Mouse (Mus musculus) CH12.LX (cell line): ENCODE data around the gene Ulk4. TPM values are rescaled to one million over a fixed set of nuclear protein-coding genes. Genes with fewer than 3 reads are reported as not detected.

ENCODE experiments used
- DNase-seq: peaks from one replicate; pipeline ENCODE4 v3.0.0-alpha.2; 2013; ENCODE audit errors: extremely low read depth
- H3K27ac ChIP-seq: 2 replicates; pipeline ENCODE4 v1.5.1; 2012; ENCODE audit warnings: low read depth, mild to moderate bottlenecking, control low read depth, moderate library complexity; ENCODE audit not compliant: insufficient read depth
- H3K27me3 ChIP-seq: replicated peaks from 2 replicates; pipeline ENCODE3; 2012; ENCODE audit warnings: inconsistent platforms
- H3K36me3 ChIP-seq, 2 experiments: replicated peaks in 1 of 2; 2 replicates each; pipeline versions ENCODE3 to v1.6.1; 2012; ENCODE audit warnings: inconsistent platforms in 1 of 2, low read length in 1 of 2, mild to moderate bottlenecking in 1 of 2, mixed read lengths in 1 of 2, moderate library complexity in 1 of 2; ENCODE audit not compliant: control insufficient read depth in 1 of 2, insufficient read depth in 1 of 2
- H3K4me1 ChIP-seq, 2 experiments: 2 replicates each; pipeline ENCODE4 v1.6.1; 2012; ENCODE audit warnings: inconsistent platforms in 1 of 2, moderate library complexity in 1 of 2; ENCODE audit not compliant: insufficient read depth in 2 of 2, control insufficient read depth in 1 of 2
- H3K4me2 ChIP-seq: 2 replicates; pipeline ENCODE4 v1.6.1; 2012; ENCODE audit warnings: low read depth, mild to moderate bottlenecking, control low read depth; ENCODE audit not compliant: poor library complexity, insufficient read depth, severe bottlenecking
- H3K4me3 ChIP-seq, 3 experiments: fragments of 150-350 bp in 1 of 3; sonication (generic) in 1 of 3; replicated peaks in 1 of 3; 2 replicates each; pipeline versions ENCODE3 to v1.5.1; 2011 to 2012; ENCODE audit warnings: low read depth in 2 of 3, low read length in 2 of 3, mild to moderate bottlenecking in 2 of 3, moderate library complexity in 2 of 3, control low read depth in 1 of 3, improper control_type of control experiment in 1 of 3, inconsistent platforms in 1 of 3, mixed read lengths in 1 of 3; ENCODE audit not compliant: poor library complexity in 1 of 3
- H3K79me2 ChIP-seq: replicated peaks from 2 replicates; pipeline ENCODE4 v1.6.1; 2012; ENCODE audit warnings: mild to moderate bottlenecking, moderate library complexity; ENCODE audit not compliant: control insufficient read depth, poor library complexity, insufficient read depth, severe bottlenecking; ENCODE audit errors: extremely low read depth
- H3K9ac ChIP-seq: 2 replicates; pipeline ENCODE4 v1.6.1; 2012; ENCODE audit warnings: low read depth, mild to moderate bottlenecking, control low read depth, moderate library complexity; ENCODE audit not compliant: insufficient read depth
- H3K9me3 ChIP-seq: replicated peaks from 2 replicates; pipeline ENCODE3; 2012; ENCODE audit warnings: low read length, inconsistent platforms, mixed read lengths
- BHLHE40 ChIP-seq: IDR thresholded peaks from 2 replicates; pipeline ENCODE4 v1.6.1; 2011; ENCODE audit warnings: mild to moderate bottlenecking, low read depth, low read length, improper control_type of control experiment
- CHD1 ChIP-seq: IDR thresholded peaks from 2 replicates; pipeline ENCODE4 v1.6.1; 2012; ENCODE audit warnings: low read depth, low read length, improper control_type of control experiment, inconsistent platforms
- CHD2 ChIP-seq: IDR thresholded peaks from 2 replicates; pipeline ENCODE4 v1.6.1; 2011; ENCODE audit warnings: low read length, improper control_type of control experiment
- CTCF ChIP-seq, 2 experiments: IDR thresholded peaks in 1 of 2; conservative IDR thresholded peaks in 1 of 2; 2 replicates each; pipeline ENCODE4 v1.5.1; 2011 to 2012; ENCODE audit warnings: low read depth in 2 of 2, low read length in 2 of 2, improper control_type of control experiment in 1 of 2, inconsistent platforms in 1 of 2, mild to moderate bottlenecking in 1 of 2, moderate library complexity in 1 of 2
- EP300 ChIP-seq: IDR thresholded peaks from 2 replicates; pipeline ENCODE4 v1.6.1; 2011; ENCODE audit warnings: low read length, improper control_type of control experiment
- GABPA ChIP-seq: IDR thresholded peaks from 2 replicates; pipeline ENCODE4 v1.6.1; 2012; ENCODE audit warnings: low read depth, low read length, improper control_type of control experiment, inconsistent platforms; ENCODE audit not compliant: insufficient replicate concordance
- HCFC1 ChIP-seq: IDR thresholded peaks from 2 replicates; pipeline ENCODE4 v1.6.1; 2012; ENCODE audit warnings: low read depth, mild to moderate bottlenecking, inconsistent platforms, low read length, improper control_type of control experiment
- KAT2A ChIP-seq: IDR thresholded peaks from 2 replicates; pipeline ENCODE4 v1.6.1; 2012; ENCODE audit warnings: low read length, improper control_type of control experiment, inconsistent platforms; ENCODE audit not compliant: insufficient replicate concordance
- MAFK ChIP-seq: IDR thresholded peaks from 2 replicates; pipeline ENCODE4 v1.6.1; 2011; ENCODE audit warnings: low read length, improper control_type of control experiment; ENCODE audit not compliant: insufficient replicate concordance
- MAX ChIP-seq: IDR thresholded peaks from 2 replicates; pipeline ENCODE4 v1.6.1; 2011; ENCODE audit warnings: low read length, improper control_type of control experiment
- MEF2A ChIP-seq: IDR thresholded peaks from 2 replicates; pipeline ENCODE4 v1.6.1; 2014; ENCODE audit warnings: low read depth, mild to moderate bottlenecking, inconsistent platforms, low read length, improper control_type of control experiment, borderline replicate concordance
- MXI1 ChIP-seq: IDR thresholded peaks from 2 replicates; pipeline ENCODE4 v1.6.1; 2011; ENCODE audit warnings: mild to moderate bottlenecking, low read depth, low read length, improper control_type of control experiment
- NELFE ChIP-seq: IDR thresholded peaks from 2 replicates; pipeline ENCODE4 v1.6.1; 2011; ENCODE audit warnings: low read depth, low read length, improper control_type of control experiment
- PAX5 ChIP-seq: IDR thresholded peaks from 2 replicates; pipeline ENCODE4 v1.6.1; 2012; ENCODE audit warnings: low read length, inconsistent platforms, mixed read lengths
- POLR2A ChIP-seq: IDR thresholded peaks from 2 replicates; pipeline ENCODE4 v1.6.1; 2011; ENCODE audit warnings: low read depth, mild to moderate bottlenecking, improper control_type of control experiment, low read length
- POLR2AphosphoS2 ChIP-seq: IDR thresholded peaks from 2 replicates; pipeline ENCODE4 v1.6.1; 2011; ENCODE audit warnings: low read depth, low read length, improper control_type of control experiment
- RAD21 ChIP-seq: IDR thresholded peaks from 2 replicates; pipeline ENCODE4 v1.6.1; 2011; ENCODE audit warnings: low read depth, mild to moderate bottlenecking, low read length, improper control_type of control experiment, moderate library complexity
- SIN3A ChIP-seq: IDR thresholded peaks from 2 replicates; pipeline ENCODE4 v1.6.1; 2012; ENCODE audit warnings: low read length, improper control_type of control experiment, inconsistent platforms
- TCF12 ChIP-seq: IDR thresholded peaks from 2 replicates; pipeline ENCODE4 v1.6.1; 2014; ENCODE audit warnings: low read depth, mild to moderate bottlenecking, inconsistent platforms, low read length, improper control_type of control experiment
- USF2 ChIP-seq: conservative IDR thresholded peaks from 2 replicates; pipeline ENCODE4 v1.6.1; 2011; ENCODE audit warnings: low read depth, low read length, improper control_type of control experiment
- ZC3H11A ChIP-seq: IDR thresholded peaks from 2 replicates; pipeline ENCODE4 v1.6.1; 2012; ENCODE audit warnings: low read depth, mild to moderate bottlenecking, inconsistent platforms, low read length, improper control_type of control experiment
- ZMIZ1 ChIP-seq: IDR thresholded peaks from 2 replicates; pipeline ENCODE4 v1.6.1; 2012; ENCODE audit warnings: low read depth, mild to moderate bottlenecking, inconsistent platforms, low read length, improper control_type of control experiment
- ZNF384 ChIP-seq: IDR thresholded peaks from 2 replicates; pipeline ENCODE4 v1.6.1; 2012; ENCODE audit warnings: low read depth, low read length, improper control_type of control experiment, inconsistent platforms
- dilution Hi-C: fragments of 300-500 bp; cut with MboI; formaldehyde crosslinking; loops from 2 replicates; pipeline ENCODE4 v1.14.3; 2020; ENCODE audit warnings: low sequenced_read_pairs; ENCODE audit not compliant: extremely low pct_unique_long_range_greater_than_20kb, extremely low pct_ligation_motif_present
- in situ Hi-C: fragments of 300-500 bp; cut with MboI; formaldehyde crosslinking; loops from 3 replicates; pipeline ENCODE4 v1.14.3; 2019; ENCODE audit warnings: low sequenced_read_pairs, low pct_ligation_motif_present, low pct_unique_long_range_greater_than_20kb, mixed read lengths
- polyA plus RNA-seq: library from polyadenylated mRNA; unstranded; fragments of >175 nt; gene quantifications from 2 replicates; pipeline ENCODE4 v1.2.1, GENCODE M21; 2012; ENCODE audit warnings: low read depth; ENCODE audit not compliant: insufficient read length
- total RNA-seq, 2 experiments: library from RNA; depleted of rRNA; stranded (reverse); fragments of 300-350 nt in 1 of 2; fragments of >200 nt in 1 of 2; gene quantifications; 2 replicates each; pipeline ENCODE4 v1.2.3; 2012 to 2014

Gene Ulk4
- total and polyA plus RNA-seq, 3 experiments: 1.6 to 25.8 (median 18.5) TPM

GRCm38 (mm10) chr9:121108110-121108509, 168.9 kb downstream of the Ulk4 start (continued):
- TF ChIP-seq MAFK (no peak), POLR2AphosphoS2 (no peak), CHD2 (no peak)

GRCm38 (mm10) chr9:121107643-121108042, 169.4 kb downstream of the Ulk4 start:
- Histone ChIP-seq H3K79me2 (no peaks in the 10 kb centered on the region), H3K4me2 (no peak overlapping the region), H3K27ac (no peak overlapping the region), H3K27me3 (no peaks in the 10 kb centered on the region), H3K36me3 (peaks cover 0 to 13% of the 10 kb centered on the region in 2 experiments), H3K4me3 (no peak overlapping the region), H3K4me1 (no peaks in the 10 kb centered on the region), H3K9ac (no peak overlapping the region), H3K9me3 (no peaks in the 10 kb centered on the region)
- in situ Hi-C loops (no loop called here), dilution Hi-C loops (no loop called here)
- no peak for DNase-seq
- TF ChIP-seq ZMIZ1 (no peak), NELFE (no peak), TCF12 (no peak), RAD21 (no peak), ZNF384 (no peak), BHLHE40 (no peak), EP300 (no peak), CHD1 (no peak), MAFK (no peak)

DNA sequence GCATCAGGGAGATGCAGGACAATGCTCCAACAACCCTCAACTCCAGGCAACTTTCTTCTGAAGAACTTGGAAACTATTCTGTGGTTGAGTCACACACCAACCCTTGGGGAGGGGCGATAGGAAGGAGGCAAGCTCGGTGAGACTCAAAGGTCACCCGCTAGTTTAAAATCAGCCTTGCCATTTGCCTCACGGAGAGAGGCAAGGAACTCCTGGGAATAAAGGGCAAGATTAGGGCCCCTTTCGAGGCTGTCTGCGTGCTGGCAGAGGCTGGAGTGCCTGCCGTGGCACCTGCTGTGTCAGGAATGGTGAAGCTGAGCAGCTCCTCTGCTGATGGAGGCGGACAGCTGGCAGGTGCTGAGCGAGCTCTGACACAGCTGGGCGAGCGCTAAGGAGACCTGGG, 169.9 kb downstream of the Ulk4 start:
- Histone ChIP-seq H3K36me3 (peaks cover 0 to 13% of the 10 kb centered on the region in 2 experiments), H3K9ac (no peak overlapping the region), H3K4me3 (no peak overlapping the region), H3K27me3 (no peaks in the 10 kb centered on the region), H3K9me3 (no peaks in the 10 kb centered on the region), H3K4me1 (no peaks in the 10 kb centered on the region), H3K4me2 (no peak overlapping the region), H3K27ac (no peak overlapping the region), H3K79me2 (no peaks in the 10 kb centered on the region)
- dilution Hi-C loops: no loop called here
- no peak for DNase-seq
- in situ Hi-C loops: no loop called here
- no peak for TF ChIP-seq KAT2A
- TF ChIP-seq MAX: no peak
- no peak for TF ChIP-seq ZC3H11A
- TF ChIP-seq PAX5: no peak
- no peak for TF ChIP-seq MXI1
- no peak for TF ChIP-seq CHD2
- TF ChIP-seq SIN3A: no peak
- TF ChIP-seq MEF2A: no peak
- TF ChIP-seq GABPA: no peak
- TF ChIP-seq MAFK: no peak
- TF ChIP-seq CTCF (conservative IDR thresholded peaks at IDR 0.05 in 1 of 2, IDR thresholded peaks at IDR 0.05 in 1 of 2; ENCODE audit: low read depth in 2 of 2, low read length in 2 of 2): no peak
- TF ChIP-seq POLR2AphosphoS2: no peak
- no peak for TF ChIP-seq HCFC1
- no peak for TF ChIP-seq NELFE
- no peak for TF ChIP-seq POLR2A
- no peak for TF ChIP-seq USF2
